Mouse (Mus musculus) kidney, adult 2 months (tissue): Measurements from ENCODE around the gene Tmtc1.

Source experiments
- CTCF ChIP-seq: fragments of 200-500 bp; conservative IDR thresholded peaks from 2 replicates; pipeline ENCODE4 v1.5.1; 2011; ENCODE audit warnings: low read depth, mild to moderate bottlenecking, control low read depth, low read length, moderate library complexity, mixed read lengths; ENCODE audit not compliant: insufficient read depth, insufficient read length
- POLR2A ChIP-seq: fragments of 200-500 bp; IDR thresholded peaks from one replicate; pipeline ENCODE4 v1.6.1; 2011; ENCODE audit warnings: low read depth, low read length, control low read depth

DNA sequence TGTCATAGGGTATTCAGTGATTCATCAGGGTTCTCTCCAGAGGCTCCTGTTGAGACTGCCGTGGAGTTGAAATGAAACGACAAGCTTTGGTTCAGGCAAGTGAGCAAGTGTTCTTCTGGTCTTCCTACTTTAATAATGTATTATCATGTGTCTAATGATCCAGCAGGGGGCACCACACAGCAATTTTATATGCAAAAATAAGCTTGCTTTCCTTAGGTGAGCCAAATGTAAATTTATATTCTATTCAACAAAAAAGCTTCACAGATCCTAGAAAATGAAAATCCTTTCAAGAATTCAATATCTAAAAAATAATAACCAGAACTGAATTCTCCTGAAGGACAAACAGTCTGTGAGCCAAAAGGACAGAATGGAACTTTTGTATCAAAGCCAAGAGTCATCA, 195.6 kb downstream of the Tmtc1 start:
- TF ChIP-seq CTCF (no peak), POLR2A (no peak)
